Mouse (Mus musculus) thymus, postnatal 4 days (tissue): Measurements from ENCODE around the gene Trex2.
"Not testable (repeated sequence)": the region's sequence is repeated elsewhere in the genome, so short reads cannot be mapped to it uniquely, and the experiment has no call there.

Experiments
- DNase-seq: peaks from one replicate; pipeline ENCODE4 v3.0.0; 2021

Trex2 gene

DNA sequence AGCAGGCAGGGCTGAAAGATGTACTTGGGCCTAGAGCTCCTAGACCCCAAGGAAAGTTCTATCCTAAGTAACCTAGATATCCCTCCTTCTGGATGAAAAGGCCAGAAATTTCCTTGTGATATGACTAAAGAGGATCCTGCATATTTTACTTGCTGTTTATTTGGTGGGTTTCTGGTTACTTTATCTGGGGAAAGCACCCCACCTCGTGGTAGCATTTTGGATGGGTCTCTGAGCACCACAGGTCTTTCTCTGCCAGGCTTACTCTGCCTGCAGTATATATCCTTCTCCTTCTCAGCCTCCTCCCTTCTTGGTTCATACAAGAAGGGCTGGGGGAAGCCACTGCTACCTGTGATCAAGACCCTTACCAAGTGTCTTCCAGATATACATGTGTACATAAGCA lies 22.4 kb downstream of the Trex2 start:
- peak; percentile 28 for DNase-seq

DNA sequence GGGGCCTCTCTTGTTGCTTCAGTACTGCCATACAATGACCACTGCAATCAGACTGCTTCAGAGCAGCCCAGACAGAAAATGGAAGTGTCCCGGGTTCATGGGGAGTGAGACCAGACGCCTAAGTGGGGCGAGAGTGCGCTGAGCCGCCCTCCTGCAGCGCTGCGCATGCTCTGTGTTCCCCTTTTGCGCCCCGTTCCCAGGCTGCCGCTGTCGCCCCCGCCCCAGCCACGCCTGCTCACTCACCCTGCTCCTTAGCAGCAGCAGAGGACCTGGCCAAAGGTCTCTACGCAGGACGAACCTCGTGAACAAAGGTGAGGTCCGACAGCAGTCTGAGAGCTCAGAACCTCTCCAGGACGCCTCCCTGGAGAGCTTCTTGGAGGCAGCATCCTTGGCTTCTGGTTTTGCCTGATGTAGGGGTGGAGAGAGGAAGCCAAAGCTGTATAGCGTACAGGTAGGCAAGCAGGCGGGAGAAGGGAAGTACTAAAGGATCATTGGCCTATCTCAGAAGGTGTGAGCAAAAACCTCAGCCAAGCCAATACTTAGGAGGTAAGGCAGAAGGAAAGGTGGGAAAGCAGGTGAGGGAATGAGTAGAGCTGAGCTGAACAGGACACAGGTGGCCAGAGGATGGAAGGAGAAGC lies 24.1 kb downstream of the Trex2 start, which contains the start of gene Zfp92:
Gene Zfp92, plus strand, starts transcription at position 217 of the 638 bp plus-strand sequence.
- DNase-seq = peak; percentile 50

DNA sequence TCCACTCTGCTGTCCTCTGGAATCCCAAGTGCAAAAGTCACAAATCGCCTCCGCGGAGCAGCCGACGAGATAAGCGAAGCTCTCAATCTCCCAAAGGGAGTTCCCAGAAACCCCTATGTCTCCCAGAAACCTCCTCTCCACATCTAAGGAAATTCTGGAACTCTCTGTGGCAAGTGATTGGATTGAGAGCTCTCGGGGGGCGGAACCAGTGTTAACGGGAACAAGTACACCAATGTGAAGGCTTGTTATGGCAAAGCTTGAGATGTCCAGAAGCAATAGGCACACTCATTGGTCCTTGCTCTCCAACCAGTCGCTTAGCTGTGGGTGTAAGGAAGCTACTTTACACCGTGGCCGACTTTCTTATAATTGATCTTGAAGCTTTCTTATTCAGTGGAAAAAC lies 33.5 kb downstream of the Trex2 start:
- DNase-seq = no peak

DNA sequence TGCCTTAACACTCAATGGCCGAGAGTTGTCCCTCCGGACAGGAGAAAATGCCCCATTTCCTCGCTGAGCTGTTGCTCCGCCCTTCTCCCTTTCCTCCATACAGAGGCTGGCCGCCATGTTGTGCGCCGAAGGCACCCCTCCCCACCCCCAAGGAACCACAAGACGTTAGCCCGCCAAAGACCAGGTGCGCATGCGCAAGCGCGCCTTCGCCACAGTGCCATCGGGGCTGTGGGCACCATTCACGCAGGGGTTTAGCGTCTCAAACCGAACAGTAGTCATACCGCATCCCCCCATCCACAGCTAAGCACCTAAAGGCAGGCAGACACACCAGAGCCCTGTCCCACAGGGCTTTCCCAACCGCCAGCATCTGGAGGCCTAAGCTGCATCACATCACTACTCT lies 34.2 kb downstream of the Trex2 start:
- no peak for DNase-seq

DNA sequence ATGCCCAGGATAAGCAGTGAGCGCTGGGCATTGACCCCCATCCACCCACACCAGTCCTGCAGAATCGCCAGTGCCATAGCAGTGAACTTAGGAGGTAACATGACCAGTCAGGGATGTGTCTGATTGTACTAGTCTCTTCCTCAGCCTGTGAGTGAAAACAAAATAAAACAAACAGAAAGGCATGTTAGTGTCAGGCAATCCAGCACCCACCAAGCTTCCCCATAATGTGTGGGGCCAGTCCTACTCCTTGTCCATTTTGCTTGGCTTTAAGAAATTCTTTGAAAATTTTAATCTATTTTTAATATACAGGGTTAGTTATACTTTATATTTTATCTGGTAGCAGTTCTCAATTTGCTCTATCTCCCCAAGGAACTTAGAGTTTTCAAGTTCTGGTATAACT lies 36.5 kb downstream of the Trex2 start, which contains the start of gene Gm18336:
Gene Gm18336, minus strand, starts transcription at position 101 of the 400 bp plus-strand sequence.
- not testable (repeated sequence) for DNase-seq

DNA sequence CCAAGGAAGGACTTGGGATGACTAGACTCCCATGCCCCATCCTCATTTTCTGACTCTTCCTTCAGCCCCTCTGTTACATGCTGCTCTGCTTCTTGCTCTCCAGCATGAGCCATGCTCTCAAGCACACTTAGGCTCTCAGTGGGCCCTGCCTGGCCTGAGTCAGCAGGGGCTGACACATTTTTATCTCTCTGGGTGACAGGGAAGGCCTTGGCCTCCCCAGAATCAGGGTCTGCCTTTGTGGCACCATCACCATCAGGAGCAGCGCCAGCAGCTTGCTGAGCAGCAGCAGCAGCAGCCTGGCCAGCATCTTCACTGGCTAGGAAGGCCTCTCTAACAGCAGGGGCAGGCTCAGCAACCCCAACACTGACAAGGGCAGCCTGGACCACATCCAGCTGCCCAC lies 38.7 kb downstream of the Trex2 start:
- DNase-seq = no peak

DNA sequence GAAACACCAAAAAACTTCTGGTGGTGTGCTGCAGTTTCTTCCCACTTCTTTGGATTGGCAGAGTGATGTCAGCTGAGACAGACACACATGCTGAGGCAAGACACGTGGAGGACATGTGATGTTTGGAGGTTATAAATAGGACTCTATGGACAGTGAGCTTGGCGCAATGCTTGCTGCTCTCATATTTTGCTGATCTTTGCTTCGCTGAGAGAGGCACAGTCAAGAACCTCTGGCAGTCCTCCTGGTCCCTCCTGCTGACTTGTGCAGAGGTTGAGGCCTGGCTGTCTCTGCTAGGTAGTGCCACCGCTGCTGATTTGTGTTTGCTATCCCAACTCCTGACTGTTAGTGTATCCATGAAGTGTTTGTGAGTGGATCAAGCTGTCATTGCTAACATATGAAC lies 43.7 kb downstream of the Trex2 start:
- no peak for DNase-seq

DNA sequence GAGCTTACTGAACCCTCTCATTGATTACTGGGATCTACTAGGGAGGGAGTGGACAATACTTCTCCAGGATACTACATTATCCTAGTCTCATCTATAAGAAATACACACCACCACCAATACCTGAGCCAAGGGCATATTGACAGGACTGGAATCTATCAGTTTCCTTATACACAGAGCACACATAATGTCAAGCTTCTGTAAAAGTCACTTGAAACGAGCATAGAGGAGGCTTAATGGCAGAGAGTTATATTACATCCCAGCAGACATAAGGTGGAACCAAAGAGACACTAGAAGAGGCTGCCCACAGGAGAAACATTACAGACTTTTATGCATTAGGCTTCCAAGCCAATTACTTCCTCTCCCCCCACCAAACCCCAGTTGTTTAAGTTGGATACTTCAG lies 50.2 kb downstream of the Trex2 start:
- DNase-seq = no peak

DNA sequence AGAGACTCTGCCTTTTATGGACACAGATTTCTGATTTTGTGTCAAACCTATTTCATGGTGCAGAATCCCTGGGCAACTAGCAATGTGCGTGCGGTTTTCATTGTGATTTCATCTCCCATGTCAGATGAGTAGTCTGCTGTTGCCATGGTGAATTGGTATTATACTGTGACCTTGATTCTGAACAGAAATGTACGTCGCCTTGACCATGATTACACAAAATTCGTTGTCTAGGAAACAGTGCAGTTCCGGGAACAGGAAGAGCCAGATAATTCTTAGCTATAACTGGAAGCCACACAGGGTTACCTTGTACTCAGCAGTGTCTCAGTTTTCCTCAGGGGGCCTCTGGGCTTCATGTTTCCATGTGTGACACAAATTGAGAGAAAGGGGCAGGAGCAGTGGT lies 50.7 kb downstream of the Trex2 start:
- DNase-seq = no peak
